Mouse (Mus musculus) heart, embryonic 12.5 days (tissue): Measurements from ENCODE around the gene Kif13a. TPM values are rescaled to one million over a fixed set of nuclear protein-coding genes. Genes with fewer than 3 reads are reported as not detected.

ENCODE experiments used
- ATAC-seq: fragments of 200-750 bp; cut with Nextera tagmentation; 2 replicates; pipeline ENCODE4 v1.8.0; 2017; ENCODE audit warnings: moderate TSS enrichment, moderate library complexity; ENCODE audit not compliant: insufficient number of reproducible peaks, low FRiP score
- H3K27ac ChIP-seq: fragments of 300-500 bp; sonication (generic); 2 replicates; pipeline ENCODE4 v1.5.1; 2016; ENCODE audit warnings: mild to moderate bottlenecking, moderate library complexity; ENCODE audit not compliant: poor library complexity, severe bottlenecking
- H3K27me3 ChIP-seq: fragments of 300-500 bp; sonication (generic); replicated peaks from 2 replicates; pipeline ENCODE4 v1.6.1; 2016; ENCODE audit warnings: mild to moderate bottlenecking, moderate library complexity
- H3K36me3 ChIP-seq: fragments of 300-500 bp; sonication (generic); 2 replicates; pipeline ENCODE4 v1.6.1; 2016; ENCODE audit warnings: mild to moderate bottlenecking, moderate library complexity
- H3K4me1 ChIP-seq: fragments of 300-500 bp; sonication (generic); replicated peaks from 2 replicates; pipeline ENCODE4 v1.6.1; 2016; ENCODE audit warnings: mild to moderate bottlenecking
- H3K4me2 ChIP-seq: fragments of 300-500 bp; sonication (generic); 2 replicates; pipeline ENCODE4 v1.6.1; 2016; ENCODE audit warnings: mild to moderate bottlenecking, moderate library complexity
- H3K4me3 ChIP-seq: fragments of 300-500 bp; sonication (generic); 2 replicates; pipeline ENCODE4 v1.5.1; 2016; ENCODE audit warnings: mild to moderate bottlenecking
- H3K9ac ChIP-seq: fragments of 300-500 bp; sonication (generic); 2 replicates; pipeline ENCODE4 v1.6.1; 2016; ENCODE audit warnings: mild to moderate bottlenecking, moderate library complexity
- H3K9me3 ChIP-seq: fragments of 300-500 bp; sonication (generic); replicated peaks from 2 replicates; pipeline ENCODE4 v1.6.1; 2016; ENCODE audit warnings: mild to moderate bottlenecking, moderate library complexity
- WGBS: fragments of 180-500 bp; shearing (Covaris S2); methylation state at CpG from one replicate; pipeline ENCODE4 v1.1.7; 2016; 5-methylcytosine and 5-hydroxymethylcytosine counted together
- polyA plus RNA-seq: library from polyadenylated mRNA; unstranded; fragments of >200 nt; fragmentation: Nextera tagmentation; extraction: Ambion mirVana; gene quantifications from 2 replicates; pipeline ENCODE4 v1.2.1, GENCODE M21; 2016

Gene Kif13a
- polyA plus RNA-seq, 1 experiment from 2014 or later: 56.0 TPM

- Histone ChIP-seq H3K27ac (no peak overlapping the region), H3K27me3 (no peaks in the 10 kb centered on the region), H3K9me3 (peaks cover 5% of the 10 kb centered on the region), H3K4me1 (peaks cover 18% of the 10 kb centered on the region), H3K9ac (no peak overlapping the region), H3K36me3 (no peaks in the 10 kb centered on the region), H3K4me3 (no peak overlapping the region), H3K4me2 (no peak overlapping the region)
- 54% methylated on average over 3 of the region's 3 CpGs for WGBS
- ATAC-seq: no peak
Observed at GRCm38 (mm10) chr13:46948027-46948426, 18.4 kb upstream of the Kif13a start.

GRCm38 (mm10) chr13:46946041-46946440 lies 16.4 kb upstream of the Kif13a start:
- ATAC-seq: no peak
- Histone ChIP-seq H3K36me3 (no peaks in the 10 kb centered on the region), H3K27me3 (no peaks in the 10 kb centered on the region), H3K4me1 (peaks cover 11% of the 10 kb centered on the region), H3K4me2 (no peak overlapping the region), H3K9ac (no peak overlapping the region), H3K27ac (no peak overlapping the region), H3K4me3 (no peak overlapping the region), H3K9me3 (peaks cover 5% of the 10 kb centered on the region)
- WGBS: 64% methylated on average over 5 of the region's 5 CpGs

GRCm38 (mm10) chr13:46945256-46945655 lies 15.6 kb upstream of the Kif13a start:
- Histone ChIP-seq H3K9ac (no peak overlapping the region), H3K27ac (no peak overlapping the region), H3K4me2 (no peak overlapping the region), H3K27me3 (no peaks in the 10 kb centered on the region), H3K4me3 (no peak overlapping the region), H3K4me1 (peaks cover 10% of the 10 kb centered on the region), H3K9me3 (peaks cover under 1% of the 10 kb centered on the region), H3K36me3 (no peaks in the 10 kb centered on the region)
- WGBS: 74% methylated on average over 3 of the region's 3 CpGs
- ATAC-seq: no peak

- Histone ChIP-seq H3K27ac (no peak overlapping the region), H3K9me3 (no peaks in the 10 kb centered on the region; the same call in 1 of the 2 replicates), H3K4me2 (no peak overlapping the region), H3K36me3 (no peaks in the 10 kb centered on the region), H3K4me1 (peaks cover 9% of the 10 kb centered on the region), H3K27me3 (no peaks in the 10 kb centered on the region), H3K4me3 (no peak overlapping the region), H3K9ac (no peak overlapping the region)
- no peak for ATAC-seq
Observed at GRCm38 (mm10) chr13:46943294-46943693, 13.6 kb upstream of the Kif13a start.

- Histone ChIP-seq H3K27ac (no peak overlapping the region), H3K4me3 (no peak overlapping the region), H3K4me2 (peak overlapping the region; percentile 34), H3K27me3 (no peaks in the 10 kb centered on the region), H3K4me1 (peaks cover 45% of the 10 kb centered on the region), H3K9ac (no peak overlapping the region), H3K36me3 (no peaks in the 10 kb centered on the region), H3K9me3 (no peaks in the 10 kb centered on the region)
- 53% methylated on average over 10 of the region's 10 CpGs for WGBS
- ATAC-seq: no peak
Observed at GRCm38 (mm10) chr13:46934116-46934515, 4.4 kb upstream of the Kif13a start.

GRCm38 (mm10) chr13:46932846-46933245 lies 3.2 kb upstream of the Kif13a start:
- H3K4me2 ChIP-seq: no peak overlapping the region
- WGBS: 80% methylated on average over 6 of the region's 6 CpGs
- H3K36me3 ChIP-seq: no peaks in the 10 kb centered on the region
- H3K4me3 ChIP-seq: no peak overlapping the region
- H3K9ac ChIP-seq: no peak overlapping the region
- no peaks in the 10 kb centered on the region for H3K27me3 ChIP-seq
- peaks cover 50% of the 10 kb centered on the region for H3K4me1 ChIP-seq
- H3K9me3 ChIP-seq: no peaks in the 10 kb centered on the region
- no peak overlapping the region for H3K27ac ChIP-seq
- ATAC-seq: no peak

GRCm38 (mm10) chr13:46932049-46932448 lies 2.4 kb upstream of the Kif13a start:
- Histone ChIP-seq H3K4me2 (no peak overlapping the region), H3K27me3 (no peaks in the 10 kb centered on the region), H3K9me3 (no peaks in the 10 kb centered on the region), H3K36me3 (no peaks in the 10 kb centered on the region), H3K27ac (peak overlapping the region; percentile 21; the same call in 1 of the 2 replicates), H3K4me3 (no peak overlapping the region), H3K4me1 (peaks cover 56% of the 10 kb centered on the region), H3K9ac (no peak overlapping the region)
- no peak for ATAC-seq
- WGBS: 69% methylated on average over 1 of the region's 1 CpGs

GRCm38 (mm10) chr13:46930659-46931046 lies 986 bp upstream of the Kif13a start:
- Histone ChIP-seq H3K4me2 (peak overlapping the region; percentile 85), H3K27ac (peak overlapping the region; percentile 98), H3K9me3 (no peaks in the 10 kb centered on the region), H3K27me3 (no peaks in the 10 kb centered on the region), H3K9ac (peak overlapping the region; percentile 85), H3K4me3 (peak overlapping the region; percentile 69), H3K4me1 (peaks cover 67% of the 10 kb centered on the region), H3K36me3 (0 out of 2 replicates have a peak, but pooled peaks cover 7% of the 10 kb centered on the region)
- 3% methylated on average over 15 of the region's 15 CpGs for WGBS
- 0 out of 2 replicates have a peak, but pooled peaks have one; percentile 1 for ATAC-seq

- Histone ChIP-seq H3K36me3 (peaks cover 12% of the 10 kb centered on the region; the same call in 1 of the 2 replicates), H3K4me1 (peaks cover 54% of the 10 kb centered on the region), H3K27me3 (no peaks in the 10 kb centered on the region), H3K4me2 (peak overlapping the region; percentile 85), H3K9me3 (no peaks in the 10 kb centered on the region), H3K4me3 (peak overlapping the region; percentile 69), H3K9ac (peak overlapping the region; percentile 85), H3K27ac (peak overlapping the region; percentile 98)
- WGBS: 4% methylated on average over 60 of the region's 60 CpGs
- peak; percentile 58; the same call in 1 of the 2 replicates for ATAC-seq
Observed at GRCm38 (mm10) chr13:46928961-46929691, 541 bp downstream of the Kif13a start.

GRCm38 (mm10) chr13:46928404-46928803 lies 1.3 kb downstream of the Kif13a start:
- Histone ChIP-seq H3K9ac (peak overlapping the region; percentile 85), H3K27ac (peak overlapping the region; percentile 98), H3K4me3 (peak overlapping the region; percentile 69), H3K4me2 (peak overlapping the region; percentile 85), H3K4me1 (peaks cover 50% of the 10 kb centered on the region), H3K27me3 (no peaks in the 10 kb centered on the region), H3K9me3 (no peaks in the 10 kb centered on the region), H3K36me3 (peaks cover 16% of the 10 kb centered on the region; the same call in 1 of the 2 replicates)
- 28% methylated on average over 5 of the region's 5 CpGs for whole genome bisulfite sequencing
- no peak for ATAC-seq

GRCm38 (mm10) chr13:46925671-46926070 lies 4.0 kb downstream of the Kif13a start:
- H3K36me3 ChIP-seq: peaks cover 16% of the 10 kb centered on the region; the same call in 1 of the 2 replicates
- H3K9me3 ChIP-seq: no peaks in the 10 kb centered on the region
- H3K4me2 ChIP-seq: 0 out of 2 replicates have a peak overlapping the region, but pooled peaks have one; percentile 66
- no peaks in the 10 kb centered on the region for H3K27me3 ChIP-seq
- ATAC-seq: no peak
- H3K27ac ChIP-seq: no peak overlapping the region
- peaks cover 52% of the 10 kb centered on the region for H3K4me1 ChIP-seq
- no peak overlapping the region for H3K9ac ChIP-seq
- 90% methylated on average over 13 of the region's 13 CpGs for WGBS
- H3K4me3 ChIP-seq: no peak overlapping the region
